In genomic region chr13:104063061-104063460, GRCm38 (mm10) we compare ENCODE assay signal across 21 mouse cellular contexts. TPM values are rescaled to one million over a fixed set of nuclear protein-coding genes. Genes with fewer than 3 reads are reported as not detected.
A peak's percentile ranks its signal among the peaks of the same experiment; 100 is the strongest.
DNase-seq lines count a peak whose midpoint lies in the region; ATAC-seq and TF ChIP-seq lines count a peak whose summit lies in the region.
"Had no signal": no experiment of that assay in that cellular context is flagged by ENCODE, and none has a peak within 500 bp of the region (broad histone marks: within the 10 kb centered on the region; RNA-seq: fewer than 3 reads in every experiment).

No protein-coding gene starts in this region.

- peak; percentile 55 for DNase-seq in cerebellum, adult 11 months
- peak; percentile 70 to 79 for DNase-seq in cerebellum, adult 2 months
- DNase-seq in embryonic facial prominence, embryonic 10.5 days (ENCODE audit: low spot score) = peak; percentile 35
- peak; percentile 56 for DNase-seq in limb, embryonic 11.5 days (ENCODE audit: low spot score)
- no peak for DNase-seq in urinary bladder, postnatal 25 days (ENCODE audit: low spot score)
- DNase-seq in retina, embryonic 14.5 days (ENCODE audit: low spot score) = no peak
- no peak for DNase-seq in gastrocnemius, postnatal 10 days
- DNase-seq: adrenal gland, postnatal 25 days; gastrocnemius, adult 2 months; heart, adult 2 months; kidney, adult 9 months; kidney, postnatal 4 days; liver; lung, adult 18-20 months; spleen, adult 18-20 months had no signal

- H3K36me3 ChIP-seq in embryonic facial prominence, embryonic 10.5 days (replicated peaks) = peaks cover 23% of the 10 kb centered on the region
- no peaks in the 10 kb centered on the region for H3K36me3 ChIP-seq in limb, embryonic 11.5 days (ENCODE audit: control insufficient read depth, insufficient read depth, low read length)

- H3K4me3 ChIP-seq in cerebellum, adult 2 months (replicated peaks; ENCODE audit: insufficient read depth, low read depth, low read length) = no peak overlapping the region
- H3K4me3 ChIP-seq in embryonic facial prominence, embryonic 10.5 days = no peak overlapping the region
- no peak overlapping the region for H3K4me3 ChIP-seq in limb, embryonic 11.5 days (ENCODE audit: low read depth, low read length)
- H3K4me3 ChIP-seq: forebrain, embryonic 13.5 days; gastrocnemius, adult 2 months; heart, adult 2 months; heart, embryonic 15.5 days had no signal

- TF ChIP-seq POLR2A in cerebellum, adult 2 months (IDR thresholded peaks at IDR 0.05; ENCODE audit: borderline replicate concordance, insufficient read depth, low read length) = no peak

- WGBS in cerebellum, adult 2 months = 10% methylated on average over 9 of the region's 9 CpGs
- 61% methylated on average over 9 of the region's 9 CpGs for WGBS in embryonic facial prominence, embryonic 10.5 days
- 19% methylated on average over 9 of the region's 9 CpGs for WGBS in limb, embryonic 11.5 days

- no peak overlapping the region for H3K27ac ChIP-seq in cerebellum, adult 2 months (ENCODE audit: insufficient read depth, low read length)
- peak overlapping the region; percentile 42; the same call in 1 of the 2 replicates for H3K27ac ChIP-seq in embryonic facial prominence, embryonic 10.5 days (replicated peaks)
- peak overlapping the region; percentile 56; the same call in 1 of the 2 replicates for H3K27ac ChIP-seq in limb, embryonic 11.5 days (replicated peaks; ENCODE audit: low read depth, low read length)
- H3K27ac ChIP-seq: gastrocnemius, adult 2 months; heart, adult 2 months had no signal

- H3K4me1 ChIP-seq in cerebellum, adult 2 months (ENCODE audit: control insufficient read depth, insufficient read depth, low read length) = peaks cover 15% of the 10 kb centered on the region
- H3K4me1 ChIP-seq in embryonic facial prominence, embryonic 10.5 days = peaks cover 28% of the 10 kb centered on the region
- H3K4me1 ChIP-seq in limb, embryonic 11.5 days (ENCODE audit: control insufficient read depth, insufficient read depth, low read length) = peaks cover 10% of the 10 kb centered on the region

- no peak overlapping the region for H3K4me2 ChIP-seq in limb, embryonic 11.5 days (ENCODE audit: low read depth, severe bottlenecking)
- H3K4me2 ChIP-seq: forebrain, embryonic 13.5 days; heart, embryonic 15.5 days had no signal

- ATAC-seq in limb, embryonic 11.5 days (ENCODE audit: insufficient number of reproducible peaks, low FRiP score, low TSS enrichment, low read depth) = peak; percentile 59; the same call in 1 of the 2 replicates
- ATAC-seq: activated CD4-positive, CD25-positive, alpha-beta regulatory T cell, adult 4 months; forebrain, embryonic 13.5 days; inflammation-experienced regulatory T-cells, adult 6 months; Patski had no signal

- H3K27me3 ChIP-seq in cerebellum, adult 2 months (ENCODE audit: control insufficient read depth, insufficient read depth, low read length) = no peaks in the 10 kb centered on the region; the same call in 1 of the 2 replicates
- H3K27me3 ChIP-seq in embryonic facial prominence, embryonic 10.5 days (replicated peaks; ENCODE audit: low read depth, poor library complexity, severe bottlenecking) = no peaks in the 10 kb centered on the region
- H3K27me3 ChIP-seq in limb, embryonic 11.5 days (ENCODE audit: control insufficient read depth, insufficient read depth, low read length) = no peaks in the 10 kb centered on the region
- H3K27me3 ChIP-seq: forebrain, embryonic 13.5 days; heart, embryonic 15.5 days; Patski had no signal

- TF ChIP-seq CTCF in cerebellum, adult 2 months (IDR thresholded peaks at IDR 0.05; ENCODE audit: borderline replicate concordance, insufficient read depth, low read depth, low read length) = no peak

- no peak overlapping the region for H3K9ac ChIP-seq in limb, embryonic 11.5 days (ENCODE audit: low read length)
- H3K9ac ChIP-seq: forebrain, embryonic 13.5 days; heart, embryonic 15.5 days had no signal

- H3K9me3 ChIP-seq in embryonic facial prominence, embryonic 10.5 days = no peaks in the 10 kb centered on the region
- no peaks in the 10 kb centered on the region for H3K9me3 ChIP-seq in limb, embryonic 11.5 days (ENCODE audit: control insufficient read depth, low read length)
- H3K9me3 ChIP-seq: forebrain, embryonic 13.5 days; heart, embryonic 15.5 days had no signal

RNA-seq across cellular contexts. Expression of gene Nln, which starts 46.4 kb away (rescaled TPM):
- 12.9 and 13.5 TPM in 2 replicates for polyA plus RNA-seq in cerebellum, adult 2 months (2012; rRNA removed)
- 20.2 and 20.8 TPM in 2 replicates for polyA plus RNA-seq in embryonic facial prominence, embryonic 10.5 days (2016; fragmentation: Nextera tagmentation; extraction: Ambion mirVana)
- polyA plus RNA-seq in limb, embryonic 11.5 days (2014; fragmentation: Nextera tagmentation; extraction: Ambion mirVana) = 21.0 and 22.7 TPM in 2 replicates
- total RNA-seq in gastrocnemius, postnatal 10 days (2021) = 10 to 100 TPM in 1 of 2 experiments, 1 to 10 TPM in 1; 9.5 to 10.7 TPM

RNA-seq across cellular contexts. Expression of gene Sgtb, which starts 46.5 kb away (rescaled TPM):
- 40.5 and 41.0 TPM in 2 replicates for polyA plus RNA-seq in cerebellum, adult 2 months (2012; rRNA removed)
- 7.9 and 8.1 TPM in 2 replicates for polyA plus RNA-seq in embryonic facial prominence, embryonic 10.5 days (2016; fragmentation: Nextera tagmentation; extraction: Ambion mirVana)
- polyA plus RNA-seq in limb, embryonic 11.5 days (2014; fragmentation: Nextera tagmentation; extraction: Ambion mirVana) = 9.1 and 9.4 TPM in 2 replicates
- 1 to 10 TPM; 1.2 to 1.6 TPM for total RNA-seq in gastrocnemius, postnatal 10 days (2021)
- total RNA-seq: megakaryocyte-erythroid progenitor cell, adult 5-6 weeks had no signal

Comparison
In these comparisons a context has a peak if more than half of its experiments do, and no peak if none do; other contexts are left out.
1. DNase-seq: peak in cerebellum, adult 11 months (single experiment), cerebellum, adult 2 months (2 of 2), embryonic facial prominence, embryonic 10.5 days (single experiment) and limb, embryonic 11.5 days (single experiment); none in urinary bladder, postnatal 25 days (single experiment), retina, embryonic 14.5 days (single experiment) and gastrocnemius, postnatal 10 days (single experiment).